Mouse (Mus musculus) forelimb bud, embryonic 11.5 days (tissue): Measurements from ENCODE around the gene Gm20422.

Experiments used
- DNase-seq: peaks from one replicate; pipeline ENCODE4 v3.0.0-alpha.2; 2012; ENCODE audit warnings: low read depth, low spot score

Gm20422 gene

DNA sequence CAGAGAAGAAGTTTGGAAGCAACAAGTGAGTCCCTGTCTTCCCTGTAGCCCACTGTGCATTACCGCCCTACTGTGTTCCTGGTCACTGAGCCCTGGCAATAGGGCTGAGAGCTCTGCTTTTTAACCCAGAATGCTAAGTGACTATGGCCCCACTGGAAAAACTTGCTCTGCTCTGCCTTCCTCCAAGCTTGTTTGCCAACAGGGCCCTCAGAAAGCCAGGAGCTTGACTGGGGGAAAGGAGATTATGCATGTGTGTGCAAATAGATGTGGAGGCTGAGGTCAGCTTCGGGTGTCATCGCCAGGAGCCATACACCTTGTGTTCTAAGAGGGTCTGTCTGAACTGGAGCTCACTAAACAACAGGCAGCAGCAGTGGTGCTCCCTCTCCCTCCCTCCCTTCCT is 19.4 kb upstream of the Gm20422 start:
- DNase-seq = no peak

DNA sequence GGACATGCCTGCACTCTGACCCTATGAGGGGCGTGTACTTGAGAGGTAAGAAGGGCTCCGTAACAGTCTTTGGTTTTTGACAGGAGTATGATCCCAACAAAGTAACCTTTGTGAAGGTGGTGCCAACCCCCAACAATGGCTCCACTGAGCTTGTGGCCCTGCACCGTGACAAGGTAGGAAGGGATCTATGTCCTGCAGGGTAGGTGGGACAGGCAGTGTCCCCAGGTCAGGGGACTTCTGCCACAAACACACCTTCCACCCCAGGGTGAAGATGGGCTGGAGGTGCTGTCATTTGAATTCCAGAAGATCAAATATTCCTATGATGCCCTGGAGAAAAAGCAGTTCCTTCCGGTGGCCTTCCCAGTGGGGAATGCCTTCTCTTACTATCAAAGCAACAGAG is 19.0 kb upstream of the Gm20422 start:
- no peak for DNase-seq

- DNase-seq = no peak
These were observed 16.9 kb upstream of the Gm20422 start for GRCm38 (mm10) chr8:69791415-69792068.

DNA sequence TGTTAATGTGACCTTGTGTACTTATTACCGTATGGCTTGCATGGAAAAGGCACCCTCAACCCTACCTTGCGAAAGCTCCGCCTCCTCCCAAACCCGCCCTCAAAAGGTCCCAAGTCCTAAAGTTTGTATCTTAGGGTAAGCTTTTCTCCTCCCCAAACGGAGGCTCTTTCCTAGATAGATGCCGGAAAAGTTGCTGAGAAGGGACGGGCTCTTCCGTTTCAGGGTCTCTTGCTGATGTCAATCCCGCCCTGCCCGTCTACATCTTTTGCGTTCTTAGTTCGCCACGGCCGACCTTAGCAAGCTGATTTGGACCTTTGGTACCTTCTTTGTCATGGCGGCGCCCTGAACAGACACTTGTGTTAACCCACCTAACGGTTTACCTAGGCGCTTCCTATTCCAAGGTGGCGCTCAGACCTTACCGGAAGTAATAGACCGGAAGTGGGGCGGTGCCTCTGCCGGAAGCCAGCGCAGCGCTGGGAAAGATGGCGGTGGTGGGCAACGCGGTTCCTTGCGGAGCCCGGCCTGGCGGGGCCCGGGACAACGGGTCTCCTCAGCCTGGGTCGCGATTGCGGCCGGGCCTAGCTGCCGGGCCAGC is 16.2 kb upstream of the Gm20422 start, which contains the start of the genes Atp13a1 and Zfp866:
Atp13a1 (plus strand) TSS at position 391 of the 595 bp plus-strand sequence.
Zfp866 (minus strand) TSS at position 406 of the 595 bp plus-strand sequence.
- peak; percentile 89 for DNase-seq

- no peak for DNase-seq
These were observed 15.7 kb upstream of the Gm20422 start for GRCm38 (mm10) chr8:69790364-69790763.

DNA sequence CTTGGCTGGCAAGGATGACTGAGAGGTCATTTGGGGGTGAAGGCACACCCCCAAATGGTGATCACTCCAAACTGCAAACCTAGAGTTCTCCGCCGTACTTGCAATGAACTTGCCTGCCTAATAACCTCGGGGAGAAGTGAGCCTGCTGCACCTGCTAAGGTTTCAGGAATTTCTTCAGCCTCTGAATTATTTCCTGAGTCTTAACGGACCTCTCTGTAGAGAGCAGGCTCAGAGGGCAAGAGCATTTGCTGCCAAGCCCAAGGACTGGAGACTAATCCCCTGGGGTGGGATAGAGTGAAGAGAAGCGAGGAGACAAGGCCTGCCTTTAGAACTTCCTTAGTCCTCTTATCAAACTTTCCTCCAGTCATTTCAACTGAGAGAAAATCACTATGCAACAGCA is 15.0 kb upstream of the Gm20422 start:
- DNase-seq = no peak

DNA sequence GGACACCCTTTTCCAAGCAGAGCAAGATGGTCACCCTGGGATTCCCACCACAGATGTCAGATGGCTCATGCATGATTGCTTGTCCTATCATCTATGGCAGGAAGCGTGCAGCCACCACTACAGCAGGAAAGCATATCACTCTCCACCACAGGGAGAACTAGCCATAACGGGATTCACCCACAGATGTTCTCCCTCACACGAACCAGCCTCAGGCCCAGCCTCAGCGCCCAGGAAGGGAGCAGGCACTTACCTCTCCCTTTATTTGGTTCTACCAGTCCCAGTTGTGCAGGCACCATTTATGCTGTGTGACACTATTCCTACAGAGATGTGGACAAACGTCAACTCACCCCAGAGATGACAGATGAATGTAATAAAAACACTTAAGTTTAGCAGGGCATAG is 14.4 kb upstream of the Gm20422 start:
- no peak for DNase-seq

GRCm38 (mm10) chr8:69777111-69777510 is 2.4 kb upstream of the Gm20422 start:
- DNase-seq = no peak

DNA sequence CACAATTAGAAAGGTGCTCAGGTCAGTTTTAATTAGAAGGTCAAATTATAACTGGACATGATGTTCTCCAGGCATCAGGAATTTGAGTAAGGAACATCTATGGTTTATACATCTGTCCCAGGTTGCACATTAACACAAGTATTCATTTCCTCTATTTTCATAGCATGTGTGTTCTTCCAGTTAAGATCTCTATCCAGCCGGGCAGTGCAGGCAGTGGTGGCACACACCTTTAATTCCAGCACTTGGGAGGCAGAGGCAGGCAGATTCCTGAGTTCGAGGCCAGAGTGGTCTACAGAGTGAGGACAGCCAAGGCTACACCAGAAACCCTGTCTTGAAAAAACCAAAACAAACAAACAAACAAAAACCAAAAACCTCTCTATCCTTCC is 456 bp upstream of the Gm20422 start:
- DNase-seq = no peak

GRCm38 (mm10) chr8:69772106-69772505 is 2.6 kb downstream of the Gm20422 start:
- no peak for DNase-seq

- DNase-seq = no peak
These were observed 3.5 kb downstream of the Gm20422 start for GRCm38 (mm10) chr8:69771221-69771620.

DNA sequence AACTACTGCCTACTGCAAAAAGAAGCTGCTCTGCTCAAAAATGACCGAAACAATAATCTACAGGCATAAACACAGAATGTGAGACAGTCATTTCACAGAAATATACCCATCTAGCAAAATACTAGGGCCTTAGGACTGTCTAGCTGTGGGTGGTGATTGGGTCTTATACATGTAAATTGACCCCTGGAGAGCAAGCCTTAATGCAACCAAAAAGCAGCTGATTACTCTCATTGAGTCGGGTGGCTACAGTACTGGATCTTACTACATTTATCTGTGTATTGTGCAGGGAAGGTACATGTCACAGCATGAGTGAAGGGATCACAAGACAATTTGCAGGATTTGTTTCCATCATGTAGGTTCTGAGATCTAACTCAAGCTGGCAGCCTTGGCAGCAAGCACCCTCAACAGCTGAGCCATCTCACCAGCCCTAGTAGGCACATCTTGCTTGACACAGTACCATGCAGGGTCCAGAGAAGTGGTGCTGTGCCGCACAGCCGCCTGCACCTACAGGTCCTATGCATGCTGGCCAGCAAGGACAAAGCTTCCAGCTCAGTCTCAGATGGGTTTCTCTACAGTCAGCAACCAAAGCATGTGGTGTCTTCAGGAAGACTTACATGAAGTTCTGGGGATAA is 12.8 kb downstream of the Gm20422 start:
- no peak for DNase-seq

- no peak for DNase-seq
These were observed 16.4 kb downstream of the Gm20422 start for GRCm38 (mm10) chr8:69758316-69758715.

DNA sequence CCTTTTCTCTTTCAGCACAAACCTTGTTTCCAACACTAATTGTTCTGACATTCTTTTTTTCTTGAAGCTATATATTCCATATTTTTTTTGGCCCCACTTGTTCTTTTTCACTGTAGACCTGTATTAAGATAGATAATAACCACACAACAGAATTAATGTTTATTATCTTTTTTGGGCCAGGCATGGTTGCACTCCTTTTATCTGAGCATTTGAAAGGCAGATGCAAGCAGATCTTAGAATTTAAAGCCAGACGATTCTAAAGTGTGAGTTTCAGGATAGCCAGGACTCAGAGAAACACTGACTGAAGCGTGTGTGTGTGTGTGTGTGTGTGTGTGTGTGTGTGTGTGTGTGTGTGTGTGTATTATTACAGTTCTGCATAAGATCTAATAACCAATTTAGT is 22.2 kb downstream of the Gm20422 start:
- DNase-seq = no peak

DNA sequence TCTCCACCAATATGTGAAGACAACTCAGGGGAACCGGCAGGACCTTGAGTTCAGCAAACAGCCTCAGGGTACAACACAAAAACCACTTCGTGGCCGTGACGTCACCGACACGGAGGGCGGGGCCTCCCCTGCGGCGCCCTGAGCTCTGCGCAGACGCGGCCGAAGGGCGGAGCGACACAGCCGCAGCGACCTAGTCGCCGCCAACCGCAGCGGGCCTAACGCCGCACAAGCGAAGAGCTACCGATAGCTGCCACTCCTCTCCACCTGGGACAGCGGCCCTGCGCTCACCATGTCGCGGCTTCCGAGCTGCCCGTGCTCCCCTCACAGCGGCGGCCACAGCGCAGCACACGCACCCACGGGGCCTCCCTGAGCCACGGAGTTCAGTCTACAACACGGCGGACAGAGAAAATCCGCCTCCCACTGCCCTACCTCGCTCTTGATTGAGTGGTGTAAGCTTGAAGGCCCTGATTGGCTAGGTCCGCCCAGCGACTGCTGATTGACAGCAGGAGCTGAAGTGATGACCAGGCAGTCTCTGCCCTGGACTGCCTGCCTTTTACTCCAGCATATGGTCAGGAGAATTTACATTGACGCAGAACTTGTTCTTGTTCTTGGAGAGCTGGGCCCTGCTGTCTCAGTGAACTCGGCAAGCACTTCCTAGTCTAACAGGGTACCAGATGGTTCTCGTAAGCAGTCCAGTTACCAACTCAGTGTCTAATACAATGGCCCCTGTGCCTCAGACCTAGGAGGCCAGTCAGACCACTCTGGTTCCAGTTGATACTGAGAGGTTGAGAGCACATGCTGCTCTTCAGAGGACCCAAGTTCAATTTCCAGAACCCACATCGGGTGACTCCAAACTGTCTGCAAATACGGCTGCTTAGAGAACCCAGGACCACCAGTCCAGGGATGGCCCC is 24.9 kb downstream of the Gm20422 start, which contains the start of gene Zfp963:
Zfp963 (minus strand) TSS at position 427 of the 911 bp plus-strand sequence.
- DNase-seq = peak; percentile 95

GRCm38 (mm10) chr8:69741231-69741630 is 33.5 kb downstream of the Gm20422 start:
- peak; percentile 11 for DNase-seq

GRCm38 (mm10) chr8:69740763-69741162 is 33.9 kb downstream of the Gm20422 start:
- DNase-seq = no peak

DNA sequence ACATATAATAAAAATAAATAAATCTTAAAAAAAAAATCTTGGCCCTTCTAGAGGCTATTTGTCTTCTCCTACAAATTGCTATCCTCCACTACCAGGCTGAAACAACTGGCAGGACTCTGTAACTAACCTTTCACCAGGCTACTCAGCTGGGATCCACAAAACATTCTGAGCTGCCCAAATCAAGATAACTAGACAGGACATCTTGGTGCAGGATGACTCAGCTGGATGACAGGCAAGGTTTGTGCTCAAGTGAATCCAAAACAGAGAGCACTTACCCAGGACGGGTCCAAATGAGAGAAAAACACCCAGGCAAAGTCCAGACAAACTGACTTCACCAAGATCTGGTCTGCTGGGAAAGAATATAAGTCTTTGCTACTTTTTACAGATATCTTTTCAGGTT is 39.2 kb downstream of the Gm20422 start:
- DNase-seq = no peak

DNA sequence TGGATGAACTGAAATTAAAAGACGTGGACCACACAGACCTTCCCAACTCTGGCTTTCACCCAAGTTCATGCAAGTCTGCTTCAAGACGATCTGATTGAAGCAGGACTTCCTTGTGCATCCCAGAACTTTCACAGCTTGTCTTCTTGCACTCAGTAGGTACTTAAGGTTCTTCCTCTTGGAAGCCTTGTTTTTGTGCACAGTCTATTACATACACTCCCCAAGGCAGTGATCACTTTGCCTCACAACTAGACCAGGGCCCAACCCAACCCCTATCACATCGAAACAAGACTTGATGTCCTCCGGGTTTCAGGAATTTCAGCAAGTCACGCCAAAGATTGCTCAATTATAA is 57.5 kb downstream of the Gm20422 start:
- no peak for DNase-seq

DNA sequence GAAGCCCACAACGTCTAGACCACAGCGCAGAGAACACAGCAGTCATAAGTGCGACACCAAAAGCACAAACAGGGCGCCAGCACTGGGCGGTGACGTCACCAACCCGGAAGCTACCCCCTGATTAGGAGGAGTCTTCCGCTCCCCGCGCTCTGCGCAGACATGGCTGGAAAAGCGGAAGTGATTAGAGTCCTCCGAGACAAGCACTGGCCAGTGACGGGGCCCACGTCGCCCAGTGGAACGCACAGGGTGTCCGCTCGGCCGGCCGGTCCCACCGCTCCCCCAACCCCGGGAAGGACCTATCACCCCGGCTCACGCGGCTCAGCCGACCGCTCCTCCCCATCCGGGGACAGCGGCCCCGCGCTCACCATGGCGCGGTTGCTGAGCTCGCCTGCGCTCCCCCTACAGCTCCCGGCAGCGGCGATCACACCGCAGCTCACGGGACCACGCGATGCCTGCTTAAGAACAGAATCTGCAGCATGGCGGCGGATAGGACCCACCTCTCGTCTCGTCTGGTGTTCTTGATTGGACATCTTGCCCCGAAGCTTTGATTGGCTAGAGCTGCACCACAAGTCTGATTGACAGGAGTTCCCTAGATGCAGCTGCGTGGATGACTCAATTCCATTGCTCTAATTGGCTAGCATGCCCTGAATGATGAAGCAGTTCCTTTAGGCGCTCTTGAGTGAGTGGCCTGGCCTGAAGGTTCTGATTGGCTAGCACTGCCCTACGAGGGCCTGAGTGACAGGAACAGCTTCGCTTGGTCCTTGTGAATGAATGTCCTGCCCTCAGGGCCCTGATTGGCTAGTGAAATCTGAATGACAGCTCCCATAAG is 58.1 kb downstream of the Gm20422 start:
- DNase-seq = peak; percentile 99

GRCm38 (mm10) chr8:69715366-69715765 is 59.3 kb downstream of the Gm20422 start:
- no peak for DNase-seq
